Mouse (Mus musculus) liver, embryonic 18 days (tissue): Measurements from ENCODE around the gene Gm21586. TPM values are rescaled to one million over a fixed set of nuclear protein-coding genes. Genes with fewer than 3 reads are reported as not detected.

Source experiments
- polyA plus RNA-seq: library from polyadenylated mRNA; depleted of rRNA; stranded (reverse); fragments of >200 nt; gene quantifications from 2 replicates; pipeline ENCODE4 v1.2.3, GENCODE M21; 2012; rRNA removed

Gene Gm21586
- polyA plus RNA-seq, result not detected in 2 replicates

GRCm38 (mm10) chr4:42439078-42439477 lies at the start of gene Gm21586:
Gene Gm21586 (plus strand): TSS chr4:42439378.

GRCm38 (mm10) chr4:42466452-42466851 lies 27.3 kb downstream of the Gm21586 start, which contains the start of gene Gm2163:
Gene Gm2163 (plus strand): TSS chr4:42466752.

Other genes starting within 250 kb of the Gm21586 start
- gene Gm10600, start 198.7 kb upstream of the Gm21586 start, polyA plus RNA-seq, result not detected in 2 replicates
- not detected in 2 replicates for gene Ccl21b, start 183.6 kb upstream of the Gm21586 start, polyA plus RNA-seq
- not detected in 2 replicates for gene Gm21953, start 145.1 kb upstream of the Gm21586 start, polyA plus RNA-seq
- gene Fam205a3, start 121.0 kb upstream of the Gm21586 start, polyA plus RNA-seq, result not detected in 2 replicates
- gene Gm2163, start 27.4 kb downstream of the Gm21586 start, polyA plus RNA-seq, result 0.02 and 0.06 TPM in 2 replicates
- gene Fam205a2, start 88.8 kb downstream of the Gm21586 start, polyA plus RNA-seq, result not detected in 2 replicates
- not detected in 2 replicates for gene Gm10591, start 172.8 kb downstream of the Gm21586 start, polyA plus RNA-seq
- 0.10 TPM in 1 of 2 replicates, not detected in the other for gene Gm2564, start 190.3 kb downstream of the Gm21586 start, polyA plus RNA-seq
- not detected in 2 replicates for gene Ccl27b, start 215.9 kb downstream of the Gm21586 start, polyA plus RNA-seq
- not detected in 2 replicates for gene Il11ra2, start 222.5 kb downstream of the Gm21586 start, polyA plus RNA-seq